Mouse (Mus musculus) A20 (cell line): ENCODE measurements around the gene Cbx1.
"Not testable (repeated sequence)": the region's sequence is repeated elsewhere in the genome, so short reads cannot be mapped to it uniquely, and the experiment has no call there.

Experiments
- DNase-seq: peaks from one replicate; pipeline ENCODE4 v3.0.0-alpha.2; 2011; ENCODE audit warnings: low read depth, low spot score

Cbx1 gene

DNA sequence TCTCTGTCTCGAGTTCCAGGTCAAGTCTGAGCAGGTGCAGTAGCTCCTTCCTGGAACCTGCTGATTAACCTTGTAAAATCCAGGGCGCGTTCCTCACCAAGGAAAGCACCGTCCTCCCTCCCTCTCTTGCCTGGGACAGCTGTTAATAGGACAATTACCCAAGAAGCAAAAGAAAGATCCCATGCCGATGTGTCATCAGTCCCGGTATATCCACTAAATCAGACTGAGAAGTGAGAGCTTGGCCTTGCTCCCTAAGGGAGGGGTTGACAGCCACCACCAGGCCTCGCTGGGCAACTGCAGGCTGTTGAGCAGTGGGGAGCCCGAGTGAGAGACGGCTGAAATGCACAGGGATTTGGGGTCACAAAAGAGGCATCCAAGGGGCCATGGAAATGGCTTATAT is 48.4 kb downstream of the Cbx1 start:
- DNase-seq, result no peak

DNA sequence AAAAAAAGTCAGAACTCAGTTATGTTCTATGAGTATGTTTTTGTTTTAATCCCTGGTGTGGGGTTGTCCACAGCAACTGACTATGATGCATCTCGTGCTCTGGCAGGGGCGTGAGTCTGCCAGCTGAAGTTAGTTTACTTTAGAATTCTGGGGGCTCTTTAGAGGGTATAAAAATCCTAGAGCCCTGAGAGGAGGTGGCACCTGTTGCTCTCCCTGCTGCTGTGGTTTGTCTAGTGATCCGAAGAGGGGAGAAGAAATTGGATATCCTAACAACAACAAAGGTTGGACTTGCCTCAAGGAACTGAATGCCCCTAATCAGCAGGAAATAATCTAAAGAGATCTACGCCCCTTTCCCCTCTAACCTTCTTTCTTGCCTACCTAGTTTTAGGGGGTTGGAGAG is 49.4 kb downstream of the Cbx1 start:
- no peak for DNase-seq

DNA sequence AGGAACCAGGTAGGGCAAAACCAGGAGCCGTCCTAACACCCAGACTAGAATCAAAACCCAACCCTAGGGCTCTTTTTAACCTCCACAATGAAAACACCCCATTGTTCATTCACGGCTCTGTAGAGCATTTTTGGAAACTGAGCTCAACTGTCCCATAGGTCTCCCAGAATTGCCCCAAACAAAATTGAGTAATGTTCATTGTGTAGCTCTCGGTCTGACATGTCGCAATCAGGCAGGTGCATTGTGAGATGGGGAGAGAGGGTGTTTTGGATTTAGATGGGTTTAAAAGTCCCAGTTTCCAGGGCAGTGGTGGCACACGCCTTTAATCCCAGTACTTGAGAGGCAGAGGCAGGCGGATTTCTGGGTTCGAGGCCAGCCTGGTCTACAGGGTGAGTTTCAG is 50.5 kb downstream of the Cbx1 start:
- no peak for DNase-seq

DNA sequence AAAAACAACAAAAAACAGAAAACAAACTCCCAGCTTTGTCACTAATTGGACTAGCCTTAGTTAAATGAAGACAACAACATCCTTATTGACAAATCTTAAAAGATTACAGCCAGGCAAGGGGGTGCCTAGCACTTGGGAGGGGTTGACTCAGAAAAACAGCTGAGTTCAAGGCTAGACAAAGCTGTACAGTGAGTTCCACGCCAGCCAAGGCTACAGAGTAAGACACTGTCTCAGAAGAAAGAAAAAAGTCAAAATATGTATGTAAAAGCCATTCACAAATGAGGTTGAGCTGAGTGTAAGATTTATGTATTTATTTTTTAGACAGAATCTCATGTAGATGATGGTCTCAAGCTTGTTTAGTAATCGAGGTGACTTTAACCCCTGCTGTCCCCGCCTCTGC is 51.0 kb downstream of the Cbx1 start:
- no peak for DNase-seq

DNA sequence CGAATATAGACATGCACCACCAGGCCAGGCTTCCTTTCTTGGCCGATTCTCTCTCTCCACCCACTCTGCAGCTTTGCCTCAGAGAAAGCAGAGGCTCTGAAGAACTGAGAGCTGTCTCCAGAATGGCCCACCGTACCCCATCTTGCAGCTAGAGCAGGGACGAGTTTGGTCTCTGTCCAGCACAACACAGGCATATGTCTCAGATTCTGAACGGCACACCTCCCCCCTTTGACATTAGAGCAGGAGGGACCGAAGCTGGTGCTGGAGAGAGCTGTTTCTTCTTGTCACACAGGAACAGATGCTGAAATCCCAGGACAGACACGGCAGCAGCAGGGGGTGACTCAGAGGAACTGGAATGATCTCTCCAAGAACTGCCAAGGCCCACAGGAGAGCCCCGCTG is 51.4 kb downstream of the Cbx1 start:
- no peak for DNase-seq

DNA sequence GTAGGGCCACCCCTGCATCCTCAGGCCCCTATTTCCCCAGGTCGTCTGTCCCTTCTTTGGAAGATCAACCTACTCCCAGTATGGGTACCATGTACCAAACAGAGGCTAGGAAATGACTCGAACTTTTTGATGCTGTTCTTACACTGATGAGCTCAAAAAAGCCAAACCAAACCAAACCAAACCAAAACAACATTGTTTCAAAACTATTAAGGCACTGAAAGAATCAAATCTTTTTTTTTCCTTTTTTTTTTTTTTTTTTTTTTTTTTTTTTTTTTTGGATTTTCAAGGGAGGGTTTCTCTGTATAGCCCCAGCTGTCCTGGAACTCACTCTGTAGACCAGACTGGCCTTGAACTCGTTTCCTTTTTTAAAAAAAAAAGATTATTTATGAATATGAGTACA is 54.7 kb downstream of the Cbx1 start:
- no peak for DNase-seq

DNA sequence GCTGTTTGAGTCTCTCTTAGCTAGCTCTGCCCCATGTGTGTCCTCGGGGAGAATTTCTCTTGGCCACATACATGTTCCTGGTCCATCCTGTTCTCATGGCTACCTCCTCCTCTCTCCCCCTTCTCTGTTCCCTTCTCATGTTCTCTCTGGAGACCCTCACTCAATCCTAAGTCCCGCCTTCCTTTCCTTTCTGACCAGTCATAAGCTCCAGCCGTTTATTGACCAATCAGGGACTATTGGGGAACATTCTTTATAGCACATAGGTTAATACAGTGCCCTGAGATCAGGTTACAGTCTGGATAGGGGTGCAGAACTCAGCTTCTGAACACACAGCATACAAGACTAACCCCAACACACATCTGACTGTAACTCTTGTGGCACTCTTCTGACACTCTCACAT is 58.3 kb downstream of the Cbx1 start:
- DNase-seq, result no peak

DNA sequence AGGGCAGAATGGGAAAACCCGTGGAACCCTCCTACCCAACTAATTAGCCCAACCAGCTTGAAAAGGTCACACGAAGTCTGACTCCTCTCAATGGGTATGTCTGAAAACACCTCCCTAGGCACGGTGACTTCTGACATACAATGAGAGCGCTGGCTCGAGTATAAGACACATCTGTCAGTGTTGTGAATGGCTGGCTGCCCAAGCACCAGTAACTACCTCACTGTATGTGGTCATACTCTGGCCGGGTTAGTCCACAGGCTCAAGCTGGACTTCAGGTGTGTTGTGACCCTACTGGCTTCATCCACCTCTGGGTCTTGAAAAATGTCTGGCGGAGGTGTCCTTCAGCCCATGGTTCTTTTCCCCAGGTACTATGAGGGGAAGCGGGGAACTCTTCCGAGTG is 59.8 kb downstream of the Cbx1 start:
- no peak for DNase-seq

DNA sequence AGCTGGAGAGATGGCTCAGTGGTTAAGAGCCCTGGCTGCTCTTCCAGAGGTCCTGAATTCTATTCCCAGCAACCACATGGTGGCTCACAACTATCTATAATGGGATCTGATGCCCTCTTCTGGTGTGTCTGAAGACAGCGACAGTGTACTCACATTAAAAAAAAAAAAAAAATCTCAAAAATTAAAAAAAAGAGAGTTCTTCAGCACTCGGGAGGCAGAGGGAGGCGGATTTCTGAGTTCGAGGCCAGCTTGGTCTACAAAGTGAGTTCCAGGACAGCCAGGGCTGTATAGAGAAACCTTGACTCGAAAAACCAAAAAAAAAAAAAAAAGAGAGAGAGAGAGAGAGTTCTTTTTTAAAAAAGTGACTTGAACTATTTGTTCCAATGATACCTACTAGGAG is 60.2 kb downstream of the Cbx1 start:
- DNase-seq, result not testable (repeated sequence)

DNA sequence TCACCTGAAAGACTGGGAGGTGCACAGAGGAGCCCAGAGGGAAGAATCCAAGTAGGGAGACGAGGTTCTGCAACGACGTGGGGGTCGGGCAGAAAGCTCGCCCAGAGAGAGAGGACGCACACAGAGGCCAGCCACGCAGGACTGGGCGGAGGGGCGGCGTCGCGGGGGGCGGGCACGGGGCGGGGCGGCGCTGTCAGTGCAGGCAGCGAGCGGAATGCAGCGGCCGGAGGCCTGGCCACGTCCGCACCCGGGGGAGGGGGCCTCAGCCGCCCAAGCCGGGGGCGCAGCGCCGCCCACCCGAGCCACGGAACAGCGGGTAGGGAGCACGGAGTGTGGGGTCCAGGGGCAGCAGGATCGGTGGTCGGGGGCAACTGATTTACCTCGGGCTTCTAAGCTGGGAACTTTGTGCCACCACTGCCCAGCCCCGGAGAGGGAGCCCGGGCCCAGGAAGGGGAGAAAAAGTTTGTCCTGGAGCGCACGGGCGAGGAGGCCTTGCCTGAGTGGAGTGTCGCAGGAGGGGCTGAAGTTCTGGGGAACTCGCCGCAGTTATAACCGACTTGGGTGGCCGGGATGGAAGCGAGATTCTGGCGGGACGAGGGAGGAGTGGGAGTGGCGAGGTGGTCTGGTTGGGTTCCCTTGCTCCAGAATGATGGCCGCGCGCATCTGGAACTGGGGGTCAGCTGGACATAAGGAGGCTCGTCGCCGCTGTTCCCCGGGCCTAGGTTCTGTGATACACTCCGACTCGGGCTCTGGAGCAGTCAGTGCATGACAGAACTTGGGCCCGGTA is 60.9 kb downstream of the Cbx1 start, which contains the start of gene Copz2:
Copz2 (plus strand) TSS at position 190 of the 787 bp plus-strand sequence.
- no peak for DNase-seq

DNA sequence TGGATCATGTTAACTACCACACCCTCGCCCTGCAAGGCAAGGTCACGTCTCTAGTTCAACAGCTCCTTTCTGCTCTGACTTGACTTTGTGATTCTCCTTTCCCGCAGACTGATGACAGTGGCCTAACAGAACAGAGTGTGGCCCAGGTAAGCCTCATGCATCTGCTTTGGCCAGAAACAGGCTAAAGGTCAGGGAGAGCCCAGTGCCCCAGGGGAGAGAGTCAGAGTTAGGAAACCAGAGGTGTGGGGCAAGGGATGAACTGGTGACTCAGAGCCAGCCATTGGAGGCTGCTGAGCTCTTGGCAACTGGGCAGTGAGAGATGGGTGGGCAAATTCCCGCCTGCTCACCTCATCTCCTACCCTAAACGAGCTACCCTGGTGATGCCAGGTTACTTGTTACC is 68.5 kb downstream of the Cbx1 start:
- no peak for DNase-seq
